Mouse (Mus musculus): Measurements from ENCODE around the gene Gm49027. TPM values are rescaled to one million over a fixed set of nuclear protein-coding genes. Genes with fewer than 3 reads are reported as not detected.

Gm49027 gene
- polyA plus RNA-seq, 1 experiment = 5.2 TPM

DNA sequence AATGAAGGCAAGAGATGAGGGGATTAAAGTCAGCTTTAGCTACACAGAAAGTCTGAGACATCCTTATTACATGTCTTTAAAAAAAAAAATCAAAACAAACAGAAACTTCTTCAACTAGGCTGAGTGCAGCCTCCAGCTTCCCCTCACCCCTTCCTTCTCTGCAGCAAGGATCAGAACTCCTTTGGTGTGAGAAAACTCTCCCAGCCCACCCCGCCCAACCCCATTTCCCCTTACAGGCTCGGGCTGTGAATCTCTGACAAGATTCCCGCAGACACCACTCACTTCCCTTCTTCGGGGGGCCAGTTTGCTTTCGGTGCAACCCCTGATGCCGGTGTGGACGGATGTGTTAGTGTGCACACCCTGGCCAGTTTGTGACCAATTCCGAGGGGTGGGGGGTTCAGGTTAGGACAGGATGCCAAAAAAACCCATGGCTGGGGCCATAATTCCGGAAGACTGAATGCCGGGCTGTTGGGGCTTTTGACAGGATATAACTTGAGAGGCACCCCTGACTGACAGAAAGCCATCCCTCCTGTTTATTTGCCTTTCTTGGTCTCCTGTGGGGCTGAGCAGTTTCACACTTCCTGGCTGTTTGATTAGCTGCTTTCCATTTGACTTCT is 54.4 kb downstream of the Gm49027 start:
- H3K4me1 ChIP-seq (ENCODE audit: control insufficient read depth, insufficient read depth, low read length) = no peaks in the 10 kb centered on the region
- TF ChIP-seq POLR2A (IDR thresholded peaks at IDR 0.05; ENCODE audit: control insufficient read depth, low read depth, low read length) (no peak), CTCF (IDR thresholded peaks at IDR 0.05; ENCODE audit: control insufficient read depth, insufficient read depth, insufficient replicate concordance, low read depth, low read length) (no peak)
- no peak overlapping the region for H3K4me3 ChIP-seq (ENCODE audit: control insufficient read depth, low read depth, low read length)
- no peaks in the 10 kb centered on the region for H3K27me3 ChIP-seq (ENCODE audit: control insufficient read depth, insufficient read depth, low read length)
- H3K36me3 ChIP-seq (ENCODE audit: control insufficient read depth, insufficient read depth, low read length) = no peaks in the 10 kb centered on the region
- H3K27ac ChIP-seq (ENCODE audit: control insufficient read depth, insufficient read depth, low read depth, low read length) = no peak overlapping the region

- no peak for TF ChIP-seq CTCF (IDR thresholded peaks at IDR 0.05; ENCODE audit: control insufficient read depth, insufficient read depth, insufficient replicate concordance, low read depth, low read length)
- TF ChIP-seq POLR2A (IDR thresholded peaks at IDR 0.05; ENCODE audit: control insufficient read depth, low read depth, low read length) = no peak
- Histone ChIP-seq H3K4me1 (ENCODE audit: control insufficient read depth, insufficient read depth, low read length) (peaks cover 2% of the 10 kb centered on the region), H3K27me3 (ENCODE audit: control insufficient read depth, insufficient read depth, low read length) (no peaks in the 10 kb centered on the region), H3K27ac (ENCODE audit: control insufficient read depth, insufficient read depth, low read depth, low read length) (no peak overlapping the region), H3K36me3 (ENCODE audit: control insufficient read depth, insufficient read depth, low read length) (no peaks in the 10 kb centered on the region), H3K4me3 (ENCODE audit: control insufficient read depth, low read depth, low read length) (no peak overlapping the region)
Observed at GRCm38 (mm10) chr5:123464638-123465037, 60.6 kb downstream of the Gm49027 start.

Other genes with a start within 250 kb of the Gm49027 start
- gene Bcl7a, start 181.7 kb downstream of the Gm49027 start, polyA plus RNA-seq (2012; rRNA removed) = 0.73 and 0.88 TPM in 2 replicates
- gene Mlxip, start 130.7 kb downstream of the Gm49027 start, polyA plus RNA-seq (2012; rRNA removed) = 17.4 and 18.8 TPM in 2 replicates
- 129 and 131 TPM in 2 replicates for gene Lrrc43, start 36.2 kb downstream of the Gm49027 start, polyA plus RNA-seq (2012; rRNA removed)
- 28.7 and 29.8 TPM in 2 replicates for gene Il31, start 36.0 kb downstream of the Gm49027 start, polyA plus RNA-seq (2012; rRNA removed)
- 19.2 and 19.5 TPM in 2 replicates for gene B3gnt4, start 15.0 kb downstream of the Gm49027 start, polyA plus RNA-seq (2012; rRNA removed)
- gene Diablo, start 1.3 kb downstream of the Gm49027 start, polyA plus RNA-seq (2012; rRNA removed) = 325 and 367 TPM in 2 replicates
- 5.3 and 5.8 TPM in 2 replicates for gene Vps33a, start 47.5 kb upstream of the Gm49027 start, polyA plus RNA-seq (2012; rRNA removed)
- 96.1 and 101 TPM in 2 replicates for gene Clip1, start 159.1 kb upstream of the Gm49027 start, polyA plus RNA-seq (2012; rRNA removed)
- 49.2 and 54.8 TPM in 2 replicates for gene Zcchc8, start 195.6 kb upstream of the Gm49027 start, polyA plus RNA-seq (2012; rRNA removed)
- 14.5 and 16.0 TPM in 2 replicates for gene Rsrc2, start 223.9 kb upstream of the Gm49027 start, polyA plus RNA-seq (2012; rRNA removed)
- gene Kntc1, start 224.2 kb upstream of the Gm49027 start, polyA plus RNA-seq (2012; rRNA removed) = 10.0 and 11.3 TPM in 2 replicates